Mouse (Mus musculus): ENCODE results near the gene Oxsm. TPM values are rescaled to one million over a fixed set of nuclear protein-coding genes. Genes with fewer than 3 reads are reported as not detected.

The Oxsm gene
- 10 to 100 TPM; 10.2 to 13.0 (median 12.2) TPM for total RNA-seq (2022)

- DNase-seq (ENCODE audit: low spot score in 2 of 2) = peak; percentile 76 to 81
These were observed at the start of gene Oxsm, which contains the start of gene Ngly1 for GRCm38 (mm10) chr14:16249171-16249874. Gene Oxsm, minus strand, starts transcription at chr14:16249808. Gene Ngly1, plus strand, starts transcription at chr14:16249280.

DNA sequence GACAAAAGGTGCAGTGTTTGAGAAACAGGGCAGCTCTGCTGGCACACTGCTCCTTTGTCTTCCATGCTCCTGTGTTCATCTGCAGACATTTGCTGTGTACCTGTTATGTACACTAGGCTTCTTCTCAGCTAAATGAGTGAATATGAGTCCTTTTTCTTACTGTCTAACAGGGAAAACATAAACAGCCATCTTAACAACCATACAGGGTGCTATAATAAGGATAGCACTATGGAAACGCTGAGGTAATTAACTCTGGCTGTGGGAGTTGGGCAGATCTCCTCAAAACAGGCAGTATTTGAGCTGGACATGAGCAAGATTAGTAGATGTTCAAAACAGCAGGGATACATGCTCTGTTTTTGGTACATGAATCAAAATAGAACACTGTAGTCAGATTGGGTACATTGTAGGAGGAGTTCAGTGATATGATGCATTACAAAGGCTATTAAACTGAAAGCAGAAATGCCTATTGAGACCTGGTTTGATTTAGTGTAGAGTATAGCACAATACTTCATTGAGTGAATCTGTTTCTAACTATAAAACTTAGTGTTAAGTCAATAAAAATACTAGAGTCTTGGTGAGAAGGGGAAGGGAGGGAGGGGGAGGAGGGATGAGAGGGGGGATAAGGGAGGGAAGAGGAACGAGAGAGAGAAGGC is 47.3 kb upstream of the Oxsm start:
- no peak for DNase-seq (ENCODE audit: low spot score in 2 of 2)

DNA sequence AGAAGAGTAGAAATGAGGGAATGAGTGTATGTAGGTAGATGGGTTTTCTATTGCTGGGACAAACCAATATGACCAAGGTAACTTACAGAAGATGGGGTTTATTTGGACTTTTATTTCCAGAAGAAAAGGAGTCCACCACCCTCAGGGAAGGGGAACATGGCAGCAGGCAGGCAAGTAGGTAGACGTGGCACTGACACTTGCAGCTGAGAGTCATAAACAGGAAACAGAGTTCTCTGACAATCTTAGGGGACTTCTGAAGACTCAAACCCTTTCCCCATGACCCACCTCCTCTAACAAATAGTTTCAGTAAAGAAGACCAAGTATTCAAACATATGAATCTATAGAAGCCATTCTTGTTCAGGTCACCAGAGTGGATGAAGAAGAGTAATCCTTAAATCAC is 44.3 kb upstream of the Oxsm start:
- DNase-seq (ENCODE audit: low spot score in 2 of 2) = no peak

DNA sequence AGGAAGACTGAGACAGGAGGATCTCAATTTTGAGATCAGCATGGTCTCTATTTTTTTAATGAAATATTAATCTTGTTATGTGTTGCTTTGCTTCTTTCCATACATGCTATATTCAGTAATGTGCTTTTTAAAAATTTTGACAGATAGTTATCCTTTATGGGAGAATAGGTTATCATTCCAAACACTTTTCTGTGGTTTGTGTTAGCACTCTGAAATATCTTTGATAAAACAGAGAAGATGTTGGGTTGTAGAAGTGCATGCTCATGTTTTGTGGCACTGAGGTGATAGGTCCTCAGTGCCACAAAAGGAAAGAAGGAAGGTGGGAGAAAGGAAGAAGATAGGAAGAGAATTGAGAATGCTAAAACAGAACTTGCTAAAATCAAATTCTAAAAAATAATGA is 43.4 kb upstream of the Oxsm start:
- no peak for DNase-seq (ENCODE audit: low spot score in 2 of 2)

- DNase-seq (ENCODE audit: low spot score in 2 of 2) = no peak
These were observed 42.8 kb upstream of the Oxsm start for GRCm38 (mm10) chr14:16292371-16292770.

GRCm38 (mm10) chr14:16283966-16284365 is 34.4 kb upstream of the Oxsm start:
- DNase-seq (ENCODE audit: low spot score in 2 of 2) = no peak

GRCm38 (mm10) chr14:16279196-16279595 is 29.6 kb upstream of the Oxsm start:
- no peak for DNase-seq (ENCODE audit: low spot score in 2 of 2)

DNA sequence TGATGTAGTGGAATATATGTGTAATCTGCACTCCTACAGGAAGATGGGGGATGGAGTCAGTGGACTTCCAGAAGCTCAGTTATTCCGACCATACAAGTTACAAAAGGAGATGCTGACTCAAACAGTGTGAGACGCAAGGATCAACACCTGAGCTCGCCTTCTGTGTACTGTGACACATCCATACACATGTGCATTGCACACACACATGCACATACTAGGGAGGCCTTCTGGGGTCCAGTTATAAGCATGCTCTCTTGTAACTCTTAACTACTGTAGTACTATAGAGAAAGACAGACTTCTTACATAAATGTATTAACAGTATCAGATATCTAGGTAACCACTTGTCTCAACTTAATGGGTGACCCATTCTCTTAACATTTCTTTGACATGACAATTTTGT is 24.1 kb upstream of the Oxsm start:
- DNase-seq (ENCODE audit: low spot score in 2 of 2) = no peak

DNA sequence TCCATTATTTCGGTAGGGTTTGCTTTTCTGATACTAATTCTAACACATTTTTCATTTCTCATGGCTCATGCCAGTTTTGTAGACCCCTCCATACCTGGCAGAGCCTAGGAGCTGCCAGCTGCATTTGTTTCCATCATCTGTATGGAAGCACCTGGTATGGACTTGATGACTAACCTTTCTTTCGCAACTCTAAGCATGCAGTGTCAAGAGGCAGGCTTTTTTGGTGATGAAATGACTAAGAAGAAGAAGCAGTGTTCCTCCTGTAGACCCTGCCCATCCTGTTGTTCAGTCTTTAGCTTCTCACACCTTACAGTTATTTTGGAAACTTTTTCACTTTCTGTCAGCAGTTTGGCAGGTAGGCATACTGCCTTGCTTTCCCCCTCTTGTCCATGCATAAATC is 20.2 kb upstream of the Oxsm start:
- no peak for DNase-seq (ENCODE audit: low spot score in 2 of 2)

GRCm38 (mm10) chr14:16267028-16267427 is 17.4 kb upstream of the Oxsm start:
- DNase-seq (ENCODE audit: low spot score in 2 of 2) = no peak

DNA sequence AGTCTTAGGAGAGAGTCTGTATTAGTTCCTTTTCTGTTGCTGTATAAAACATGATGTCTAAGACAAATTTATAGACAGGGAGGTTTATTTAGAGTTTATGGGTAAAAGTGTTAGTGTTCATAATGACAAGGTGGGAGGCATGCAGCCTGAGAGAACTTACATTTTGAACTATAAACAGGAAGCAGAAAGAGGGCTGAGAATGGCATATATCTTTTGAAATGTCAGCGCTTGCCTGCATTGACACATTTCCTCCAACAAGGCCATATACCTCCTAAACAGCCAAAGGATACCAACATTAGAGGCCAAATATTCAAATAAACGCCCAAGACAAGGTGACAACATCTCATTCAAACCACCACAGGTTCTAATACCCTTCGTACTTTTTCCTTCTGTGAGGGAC is 12.3 kb upstream of the Oxsm start:
- no peak for DNase-seq (ENCODE audit: low spot score in 2 of 2)

GRCm38 (mm10) chr14:16260541-16260940 is 10.9 kb upstream of the Oxsm start:
- DNase-seq (ENCODE audit: low spot score in 2 of 2) = no peak

GRCm38 (mm10) chr14:16256209-16256608 is 6.6 kb upstream of the Oxsm start:
- no peak for DNase-seq (ENCODE audit: low spot score in 2 of 2)

- no peak for DNase-seq (ENCODE audit: low spot score in 2 of 2)
These were observed 6.1 kb upstream of the Oxsm start for GRCm38 (mm10) chr14:16255745-16256144.

DNA sequence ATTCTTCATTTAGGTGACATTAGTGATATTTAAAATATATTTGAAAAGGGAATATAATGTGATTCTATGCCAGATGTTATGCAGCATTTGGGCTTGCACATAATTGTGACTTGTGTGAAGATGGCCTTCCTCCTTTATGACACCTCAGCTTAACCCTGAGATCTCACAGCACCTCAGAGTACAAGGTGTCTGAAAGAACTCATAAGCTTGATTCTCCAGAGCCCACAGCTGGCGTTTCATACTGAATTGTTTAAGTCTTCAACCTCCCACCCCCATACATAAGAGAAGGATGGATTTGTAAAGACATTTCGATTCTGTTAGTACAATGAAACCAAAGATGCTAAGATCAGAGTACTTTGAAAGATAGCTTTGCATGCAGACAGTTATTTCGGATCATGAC is 491 bp upstream of the Oxsm start:
- DNase-seq (ENCODE audit: low spot score in 2 of 2) = no peak

- no peak for DNase-seq (ENCODE audit: low spot score in 2 of 2)
These were observed 928 bp downstream of the Oxsm start for GRCm38 (mm10) chr14:16248603-16249157.

GRCm38 (mm10) chr14:16248135-16248534 is 1.5 kb downstream of the Oxsm start:
- DNase-seq (ENCODE audit: low spot score in 2 of 2) = no peak

DNA sequence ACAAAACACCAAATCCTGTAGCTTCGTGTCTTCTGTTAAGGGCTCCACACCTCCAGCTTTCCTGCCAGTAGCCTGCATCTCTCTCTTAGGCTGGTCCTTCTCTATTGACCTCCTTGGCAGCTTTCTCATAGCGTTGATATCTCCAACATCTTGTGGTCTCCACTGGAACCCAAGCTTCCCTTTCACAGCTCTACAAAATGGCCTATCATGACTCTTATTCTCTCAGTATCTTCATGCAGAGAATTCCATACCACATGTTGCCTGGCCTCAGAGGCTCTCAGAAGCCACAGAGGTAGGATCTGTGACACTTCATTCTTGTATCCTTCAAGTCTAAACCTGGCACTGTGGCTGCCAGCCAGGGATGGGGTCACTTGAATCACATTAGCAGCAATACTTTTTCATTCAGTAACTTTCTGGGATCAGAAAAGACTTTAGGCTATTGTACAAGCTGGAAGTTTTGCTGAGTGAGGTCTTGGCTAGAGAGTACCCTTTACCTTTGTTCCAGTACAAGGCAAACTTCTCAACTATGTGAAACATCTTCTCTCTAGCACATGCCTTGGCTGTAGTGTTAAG is 3.2 kb downstream of the Oxsm start:
- DNase-seq (ENCODE audit: low spot score in 2 of 2) = no peak

DNA sequence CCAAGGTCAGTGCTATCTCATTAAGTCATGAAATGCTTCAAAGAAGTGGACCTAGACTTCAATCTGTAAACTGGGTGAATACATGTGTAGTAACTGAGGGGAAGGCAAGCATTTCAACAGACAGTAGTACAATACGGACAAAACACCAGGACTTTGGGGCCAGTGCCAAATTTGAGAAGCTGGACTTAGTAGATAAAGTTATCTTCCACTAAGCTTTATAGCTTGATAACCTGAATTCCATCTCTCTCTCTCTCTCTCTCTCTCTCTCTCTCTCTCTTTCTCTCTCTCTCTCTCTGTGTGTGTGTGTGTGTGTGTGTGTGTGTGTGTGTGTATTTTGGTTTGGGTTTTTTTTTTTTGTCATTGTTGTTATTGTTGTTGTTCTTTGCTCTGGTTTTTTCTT is 4.5 kb downstream of the Oxsm start:
- no peak for DNase-seq (ENCODE audit: low spot score in 2 of 2)

DNA sequence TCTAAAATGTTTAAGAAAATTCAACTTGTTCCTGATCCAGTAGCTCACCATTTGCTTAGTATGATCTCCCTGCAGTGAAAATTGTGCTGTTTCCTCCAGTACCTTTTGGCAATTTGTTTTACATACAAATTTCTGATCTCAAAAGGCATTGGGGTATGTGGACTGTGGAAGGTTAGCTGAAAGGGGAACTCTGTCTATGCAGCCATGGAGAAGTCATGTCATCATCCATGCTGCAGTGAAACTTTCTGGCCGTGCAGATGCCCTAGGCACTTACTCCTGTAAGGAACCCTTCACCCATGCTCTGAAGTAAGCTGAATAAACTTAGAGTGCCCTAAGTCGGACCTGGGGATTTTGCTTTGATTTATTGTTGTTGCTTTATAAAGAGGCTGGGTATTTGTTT is 5.2 kb downstream of the Oxsm start:
- DNase-seq (ENCODE audit: low spot score in 2 of 2) = no peak

GRCm38 (mm10) chr14:16243603-16244209 is 5.9 kb downstream of the Oxsm start:
- no peak for DNase-seq (ENCODE audit: low spot score in 2 of 2)

DNA sequence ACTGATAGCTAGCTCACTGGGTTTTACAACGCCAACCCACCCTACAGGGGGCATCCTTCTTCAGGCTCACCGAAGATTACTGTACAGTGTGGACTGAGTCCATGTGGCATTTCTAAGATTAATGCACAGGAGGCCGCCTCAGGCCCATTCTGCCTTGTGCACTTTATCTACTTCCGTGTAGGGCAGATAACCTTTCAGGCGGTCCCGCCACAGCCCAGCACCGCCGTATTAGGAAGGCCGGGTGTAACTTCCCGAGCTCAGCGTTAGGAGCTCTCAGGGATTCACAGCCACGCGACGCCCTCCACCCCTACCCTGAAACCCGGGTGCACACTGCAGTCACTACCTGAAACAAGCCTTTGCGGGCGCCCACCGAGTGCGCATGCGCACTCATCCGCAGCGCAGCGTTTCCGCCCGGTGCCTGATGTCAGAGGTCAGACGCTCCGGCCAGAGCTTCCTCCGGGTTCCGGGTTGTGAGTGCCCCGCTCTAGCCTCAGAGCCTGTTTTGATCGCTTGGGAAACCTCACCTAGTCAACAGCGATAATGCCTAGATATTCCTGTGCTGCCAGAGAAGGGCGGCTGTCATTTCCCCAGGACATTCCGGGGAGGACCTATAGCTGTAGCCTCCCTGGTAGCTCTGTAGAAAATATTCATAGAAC is 6.5 kb downstream of the Oxsm start:
- DNase-seq (ENCODE audit: low spot score in 2 of 2) = peak; percentile 72 to 84

Measured in gastrocnemius, adult 8-10 months (tissue).